Mouse (Mus musculus) mammary gland, adult 2 months (tissue): ENCODE data around the gene Gm28047. TPM values are rescaled to one million over a fixed set of nuclear protein-coding genes. Genes with fewer than 3 reads are reported as not detected.

ENCODE experiments used
- polyA plus RNA-seq: library from polyadenylated mRNA; depleted of rRNA; stranded (reverse); fragments of >200 nt; gene quantifications from 2 replicates; pipeline ENCODE4 v1.2.3, GENCODE M21; 2012; ENCODE audit warnings: low replicate concordance; rRNA removed

Gm28047 gene
- 0.29 TPM in 1 of 2 replicates, not detected in the other for polyA plus RNA-seq

DNA sequence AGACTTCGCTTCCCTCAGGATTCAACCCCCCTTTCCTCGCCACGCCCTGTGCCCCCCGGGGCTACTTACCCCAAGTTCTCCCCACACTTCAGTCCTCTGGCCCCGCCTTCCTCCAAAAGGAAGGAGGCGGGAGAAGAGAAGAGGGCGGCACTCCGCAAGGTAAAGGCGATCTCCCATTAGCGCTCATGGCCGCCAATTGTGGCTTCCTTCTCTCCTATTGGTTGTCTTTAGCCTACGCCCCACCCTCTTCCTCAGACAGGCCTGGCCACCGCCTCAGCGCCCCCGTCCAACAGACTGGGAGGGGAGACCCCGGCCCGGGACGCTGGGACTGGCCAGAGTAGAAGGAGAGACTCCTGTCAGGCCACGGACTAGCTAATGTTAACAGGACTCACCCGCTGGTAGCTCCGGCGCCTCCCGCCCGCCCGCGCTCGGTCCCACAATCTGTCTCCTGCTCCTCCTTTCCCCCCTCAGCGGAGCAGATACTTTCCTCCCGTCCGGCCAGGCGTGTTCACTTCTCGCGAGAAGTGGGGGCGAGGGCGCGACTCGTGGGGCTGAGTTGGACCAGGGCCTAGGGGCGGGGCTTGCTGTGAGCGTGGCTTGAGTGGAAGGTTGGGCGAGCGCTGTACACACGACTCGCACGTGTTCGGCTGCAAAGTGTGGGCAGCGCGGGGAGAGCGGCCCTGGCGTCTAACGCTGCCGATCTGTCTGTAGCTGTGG is at the start of gene Gm28047, which contains the start of gene Atf7:
Gm28047 (minus strand) TSS at position 98 of the 717 bp plus-strand sequence.
Atf7 (minus strand) TSS at position 495 of the 717 bp plus-strand sequence.

DNA sequence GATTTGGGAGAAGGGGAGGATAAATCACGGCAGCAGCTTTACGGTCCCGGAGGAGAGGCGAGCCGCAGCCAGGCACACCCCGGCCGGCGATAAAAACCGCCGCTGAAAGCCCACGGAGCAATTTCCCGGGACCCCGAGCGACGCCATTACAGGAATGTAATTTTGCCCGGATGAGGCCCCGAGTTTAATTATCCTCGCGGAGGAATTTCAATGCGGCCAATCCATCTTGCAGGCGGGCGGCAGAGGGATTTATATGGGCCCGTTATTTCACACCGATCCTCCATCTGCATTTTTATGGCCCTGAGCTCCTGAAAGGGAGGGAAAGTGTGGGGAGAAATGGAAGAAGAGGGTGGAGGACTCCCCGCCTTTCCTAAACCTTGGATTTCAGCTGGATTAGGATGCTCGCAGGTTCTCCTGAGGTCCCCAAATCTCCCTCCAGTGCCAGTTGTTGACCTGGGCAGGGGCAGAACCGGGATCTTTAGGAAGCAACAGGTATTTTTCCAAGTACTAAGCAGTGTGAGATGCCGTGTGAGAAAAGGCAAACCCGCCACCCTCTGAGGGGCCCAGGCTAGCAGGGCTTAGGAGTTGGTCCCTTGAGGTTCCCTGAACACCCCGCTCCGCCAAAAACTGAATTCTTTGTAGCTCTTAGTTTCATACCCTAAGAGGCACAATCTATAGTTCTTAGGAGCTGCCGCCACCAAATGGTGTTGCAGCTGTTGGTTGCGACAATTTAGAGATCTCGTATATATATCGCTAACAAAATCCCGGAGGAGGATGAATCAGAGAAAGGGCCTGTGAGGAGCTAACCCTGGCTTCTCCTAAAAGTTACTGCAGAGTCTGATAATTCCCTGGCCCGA is 47.6 kb upstream of the Gm28047 start, which contains the start of gene Atp5g2:
Atp5g2 (minus strand) TSS at position 138 of the 857 bp plus-strand sequence.

DNA sequence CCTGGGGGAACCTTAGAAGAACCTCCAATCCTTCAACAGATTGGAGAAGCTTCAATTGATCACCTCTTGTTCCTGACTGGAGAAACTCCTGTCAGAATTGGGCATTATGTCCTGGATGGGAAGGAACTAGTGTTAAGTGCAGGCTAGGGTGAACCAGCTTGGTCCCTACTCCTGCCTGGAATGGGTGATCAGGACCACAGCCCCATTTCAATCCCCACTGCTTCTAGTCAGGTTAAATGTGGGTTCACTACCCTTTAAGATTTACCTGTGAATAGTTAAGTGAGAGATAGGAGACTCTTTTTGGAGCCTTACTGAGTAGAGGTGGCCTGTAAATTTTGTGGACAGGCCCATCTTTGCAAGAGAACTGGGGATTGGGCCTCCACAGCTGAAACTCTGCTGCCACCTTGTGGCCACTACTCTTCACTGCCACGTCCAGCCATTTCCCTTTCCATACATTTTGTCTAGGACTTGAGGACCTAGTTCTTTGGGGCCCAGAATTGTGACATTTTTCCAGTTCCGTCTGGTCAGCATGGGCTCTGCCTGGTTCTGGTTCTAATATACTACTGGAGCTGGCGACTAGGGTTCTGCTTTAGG is 99.9 kb downstream of the Gm28047 start, which contains the start of gene Npff:
Npff (minus strand) TSS at position 51 of the 594 bp plus-strand sequence.

DNA sequence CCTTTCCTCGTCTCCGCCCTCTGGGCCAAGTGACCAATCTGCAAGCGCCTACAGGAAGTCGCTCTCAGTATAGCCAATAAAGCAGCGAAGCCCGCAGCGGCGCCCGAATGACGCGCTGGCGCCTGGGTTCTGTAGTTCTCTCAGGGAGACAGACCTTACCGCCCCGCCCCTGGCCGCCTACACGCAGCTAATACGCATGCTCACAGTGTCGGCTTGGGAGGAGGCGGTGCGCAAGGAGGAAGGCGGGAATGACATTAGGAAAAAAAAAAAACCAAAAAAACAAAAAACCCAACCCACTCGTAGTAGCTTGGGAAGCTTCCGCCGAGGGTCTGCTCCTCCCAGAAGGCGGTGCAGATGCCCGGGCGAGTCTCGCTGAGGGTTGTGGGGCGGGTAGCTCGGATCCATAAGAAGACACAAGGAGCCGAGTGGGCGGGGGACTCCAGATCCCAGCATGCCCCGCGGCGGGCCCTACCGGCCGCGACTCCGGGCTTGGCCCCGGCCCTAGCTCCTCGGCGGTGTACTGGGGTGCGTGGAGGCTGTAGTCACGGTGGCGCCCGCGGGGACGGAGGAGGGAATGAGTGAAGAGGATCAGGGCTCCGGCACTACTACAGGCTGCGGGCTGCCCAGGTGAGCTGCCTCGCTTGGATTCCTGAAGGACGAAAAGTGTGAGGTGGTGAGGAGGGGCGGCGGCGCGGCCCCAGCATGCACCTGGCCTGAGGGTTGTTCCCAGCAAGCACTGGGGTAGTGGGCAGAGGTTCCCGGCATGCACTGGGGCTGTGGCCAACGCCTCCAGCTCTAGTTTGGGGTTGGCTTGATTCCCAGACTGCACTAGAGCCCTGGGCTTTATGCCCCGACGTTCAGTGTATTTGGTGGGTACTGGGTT is 106.7 kb downstream of the Gm28047 start, which contains the start of gene Tarbp2:
Tarbp2 (plus strand) TSS at position 217 of the 883 bp plus-strand sequence.

DNA sequence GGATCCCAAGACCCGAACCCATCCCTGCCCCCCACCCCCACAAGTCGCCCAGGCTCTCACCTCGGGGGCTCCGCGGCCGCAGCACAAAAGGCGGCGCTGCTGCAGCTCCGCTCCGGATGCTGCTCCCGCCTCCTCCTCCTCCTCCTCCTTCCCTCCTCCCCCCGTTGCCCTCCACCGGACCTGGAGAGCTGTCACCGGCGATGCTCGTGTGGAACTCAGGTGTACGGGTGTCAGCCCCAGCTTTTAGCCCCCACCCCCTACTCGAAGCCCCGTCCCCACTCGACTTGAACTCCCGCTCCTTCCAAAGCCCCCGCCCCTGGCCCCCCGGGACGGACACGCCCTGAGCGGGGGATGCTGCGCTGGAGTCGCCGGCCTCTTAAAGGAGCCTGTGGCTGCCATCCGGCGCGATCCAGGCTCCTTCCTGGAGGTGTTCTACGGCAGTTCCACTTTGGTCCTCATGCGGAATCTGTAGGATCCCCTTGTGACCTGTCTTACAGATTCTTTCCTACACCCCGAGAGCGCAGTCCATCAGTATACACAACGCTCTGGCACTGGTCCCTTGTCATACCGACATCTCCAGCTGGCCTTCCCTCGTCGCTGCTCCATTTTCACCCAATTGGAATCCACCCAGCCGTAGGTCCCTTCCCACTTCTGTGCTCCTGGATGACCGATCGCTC is 108.0 kb downstream of the Gm28047 start, which contains the start of gene Map3k12:
Map3k12 (minus strand) TSS at position 337 of the 677 bp plus-strand sequence.

DNA sequence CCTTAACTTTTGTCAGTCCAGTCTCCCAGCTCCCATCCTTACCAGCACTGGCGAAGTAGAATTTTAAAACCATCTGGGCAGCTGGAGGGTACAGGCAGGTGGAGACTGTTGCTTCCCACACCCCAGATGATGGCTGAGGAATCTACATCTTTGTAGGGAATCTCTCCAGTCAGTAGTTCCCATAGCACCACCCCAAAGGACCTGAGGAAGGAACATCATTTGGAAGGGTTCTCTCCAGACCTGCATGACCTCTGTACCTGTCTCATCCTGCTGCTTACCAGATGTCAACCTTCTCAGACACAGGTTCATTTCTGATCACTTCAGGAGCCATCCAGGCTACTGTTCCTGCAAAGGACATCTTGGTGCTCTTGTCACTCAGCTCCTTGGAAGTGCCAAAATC is 121.4 kb downstream of the Gm28047 start, which contains the start of gene Gm10337:
Gm10337 (plus strand) TSS at position 276 of the 400 bp plus-strand sequence.

Other genes starting within 250 kb of the Gm28047 start
- gene Sp1, start 218.9 kb downstream of the Gm28047 start, polyA plus RNA-seq = 19.4 and 25.9 TPM in 2 replicates
- gene Amhr2, start 179.7 kb downstream of the Gm28047 start, polyA plus RNA-seq = 3.6 and 6.7 TPM in 2 replicates
- gene Prr13, start 166.0 kb downstream of the Gm28047 start, polyA plus RNA-seq = 198 and 203 TPM in 2 replicates
- 437 and 514 TPM in 2 replicates for gene Pcbp2, start 154.5 kb downstream of the Gm28047 start, polyA plus RNA-seq
- gene Gm10337, start 121.3 kb downstream of the Gm28047 start, polyA plus RNA-seq = not detected in 2 replicates
- 10.0 and 11.0 TPM in 2 replicates for gene Map3k12, start 108.0 kb downstream of the Gm28047 start, polyA plus RNA-seq
- 69.0 and 82.6 TPM in 2 replicates for gene Tarbp2, start 106.9 kb downstream of the Gm28047 start, polyA plus RNA-seq
- gene Npff, start 100.1 kb downstream of the Gm28047 start, polyA plus RNA-seq = 9.0 and 11.3 TPM in 2 replicates
- gene Atf7, start 397 bp upstream of the Gm28047 start, polyA plus RNA-seq = 99.1 and 202 TPM in 2 replicates
- 329 and 421 TPM in 2 replicates for gene Atp5g2, start 47.3 kb upstream of the Gm28047 start, polyA plus RNA-seq
- gene Calcoco1, start 97.1 kb upstream of the Gm28047 start, polyA plus RNA-seq = 47.3 and 82.5 TPM in 2 replicates